Mouse (Mus musculus): ENCODE data around the gene Irgc1.

DNA sequence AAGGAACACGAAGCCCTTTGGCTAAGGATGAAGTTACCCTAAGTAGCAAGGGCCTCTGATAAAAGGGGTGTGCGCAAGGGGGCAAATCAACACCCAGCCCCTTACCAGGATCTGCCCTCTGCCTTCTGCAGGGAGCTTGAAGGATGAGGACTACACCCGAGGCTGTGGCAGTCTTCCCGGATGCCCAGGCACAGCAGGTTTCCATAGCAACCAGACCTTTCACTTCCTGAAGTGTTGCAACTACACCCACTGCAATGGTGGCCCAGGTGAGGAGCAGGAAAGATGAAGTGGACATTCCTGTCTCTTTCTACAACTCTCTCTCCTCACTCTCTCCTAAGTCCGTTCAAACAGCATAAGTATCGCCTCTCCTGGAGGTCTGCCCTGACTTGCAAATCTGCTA, 20.3 kb upstream of the Irgc1 start:
- TF ChIP-seq EP300 (IDR thresholded peaks at IDR 0.05; ENCODE audit: insufficient read depth, low read depth, low read length) (no peak), CTCF (IDR thresholded peaks at IDR 0.05) (no peak)
